ENCODE assay signal across 10 mouse cellular contexts in genomic region chr10:80998778-80999177, GRCm38 (mm10). TPM values are rescaled to one million over a fixed set of nuclear protein-coding genes. Genes with fewer than 3 reads are reported as not detected.
A peak's percentile ranks its signal among the peaks of the same experiment; 100 is the strongest.
DNase-seq lines count a peak whose midpoint lies in the region; ATAC-seq and TF ChIP-seq lines count a peak whose summit lies in the region.
"Had no signal": no experiment of that assay in that cellular context is flagged by ENCODE, and none has a peak within 500 bp of the region (broad histone marks: within the 10 kb centered on the region; RNA-seq: fewer than 3 reads in every experiment).

No protein-coding gene starts in this region.

- no peak overlapping the region for H3K9ac ChIP-seq in ES-Bruce4 (ENCODE audit: low read depth, poor library complexity, severe bottlenecking)
- H3K9ac ChIP-seq in liver, embryonic 15.5 days, result no peak overlapping the region
- H3K9ac ChIP-seq: heart, embryonic 13.5 days; neural tube, embryonic 12.5 days had no signal

- WGBS in heart, embryonic 10.5 days, result 17% methylated on average over 12 of the region's 12 CpGs
- 8% methylated on average over 12 of the region's 12 CpGs for WGBS in liver, embryonic 15.5 days (ENCODE audit: insufficient replicate concordance)
- 6% methylated on average over 12 of the region's 12 CpGs for WGBS in spleen, adult 2 months

- peak; percentile 68; the same call in 1 of the 2 replicates for TF ChIP-seq EP300 in ES-Bruce4 (IDR thresholded peaks at IDR 0.05; ENCODE audit: insufficient read depth, low read depth, low read length)

- no peak overlapping the region for H3K4me3 ChIP-seq in ES-Bruce4 (ENCODE audit: low read depth, low read length)
- no peak overlapping the region for H3K4me3 ChIP-seq in heart, embryonic 10.5 days
- H3K4me3 ChIP-seq in liver, embryonic 15.5 days (replicated peaks), result no peak overlapping the region
- no peak overlapping the region for H3K4me3 ChIP-seq in spleen, adult 2 months (ENCODE audit: extremely low read depth, insufficient read depth, insufficient read length)
- H3K4me3 ChIP-seq: heart, embryonic 13.5 days; neural tube, embryonic 12.5 days had no signal

- 0 out of 2 replicates have a peak overlapping the region, but pooled peaks have one; percentile 13 for H3K4me2 ChIP-seq in liver, embryonic 15.5 days
- H3K4me2 ChIP-seq: heart, embryonic 13.5 days had no signal

- 0 out of 2 replicates have a peak, but pooled peaks have one; percentile 29 for ATAC-seq in liver, embryonic 15.5 days (ENCODE audit: insufficient read depth)

- TF ChIP-seq POLR2A in ES-Bruce4 (IDR thresholded peaks at IDR 0.05; ENCODE audit: insufficient read depth, low read length), result no peak
- no peak for TF ChIP-seq POLR2A in spleen, adult 2 months (IDR thresholded peaks at IDR 0.05; ENCODE audit: low read depth, low read length)

- no peaks in the 10 kb centered on the region for H3K36me3 ChIP-seq in ES-Bruce4 (ENCODE audit: control insufficient read depth, insufficient read depth, low read length, poor library complexity, severe bottlenecking)
- H3K36me3 ChIP-seq in heart, embryonic 10.5 days, result no peaks in the 10 kb centered on the region
- H3K36me3 ChIP-seq in liver, embryonic 15.5 days (replicated peaks), result no peaks in the 10 kb centered on the region
- H3K36me3 ChIP-seq in spleen, adult 2 months (ENCODE audit: control insufficient read depth, insufficient read depth, low read length), result no peaks in the 10 kb centered on the region
- H3K36me3 ChIP-seq: heart, embryonic 13.5 days; neural tube, embryonic 12.5 days had no signal

- TF ChIP-seq CTCF in ES-Bruce4 (IDR thresholded peaks at IDR 0.05; ENCODE audit: low read depth, low read length), result peak; percentile 90
- TF ChIP-seq CTCF in spleen, adult 2 months (IDR thresholded peaks at IDR 0.05; ENCODE audit: extremely low read depth, insufficient read depth, insufficient read length, insufficient replicate concordance), result peak; percentile 55; the same call in 1 of the 2 replicates

- H3K4me1 ChIP-seq in ES-Bruce4 (ENCODE audit: control insufficient read depth, insufficient read depth, low read length), result peaks cover 5% of the 10 kb centered on the region
- H3K4me1 ChIP-seq in heart, embryonic 10.5 days, result peaks cover 38% of the 10 kb centered on the region
- H3K4me1 ChIP-seq in liver, embryonic 15.5 days (replicated peaks), result peaks cover 32% of the 10 kb centered on the region
- peaks cover 3% of the 10 kb centered on the region; the same call in 1 of the 2 replicates for H3K4me1 ChIP-seq in spleen, adult 2 months (ENCODE audit: control insufficient read depth, insufficient read depth, insufficient read length)

- DNase-seq in kidney, postnatal 14 days, result peak; percentile 65
- DNase-seq in kidney, adult 9 months, result no peak
- DNase-seq in brain, adult 2 months (ENCODE audit: low read depth, low spot score), result peak; percentile 91
- DNase-seq in heart, embryonic 10.5 days (ENCODE audit: low spot score), result peak; percentile 87
- peak in 1 of 2 experiments; percentile 54 for DNase-seq in spleen, adult 2 months (ENCODE audit: low read depth in 1 of 2, low spot score in 2 of 2)
- no peak for DNase-seq in layer of hippocampus, adult 9-11 months

- H3K27me3 ChIP-seq in ES-Bruce4 (ENCODE audit: control insufficient read depth, insufficient read depth, low read length, poor library complexity, severe bottlenecking), result no peaks in the 10 kb centered on the region
- H3K27me3 ChIP-seq in heart, embryonic 10.5 days (ENCODE audit: insufficient read depth, poor library complexity, severe bottlenecking), result peaks cover 44% of the 10 kb centered on the region
- peaks cover 20% of the 10 kb centered on the region for H3K27me3 ChIP-seq in liver, embryonic 15.5 days
- no peaks in the 10 kb centered on the region for H3K27me3 ChIP-seq in spleen, adult 2 months (ENCODE audit: control insufficient read depth, insufficient read depth, low read length)

- no peaks in the 10 kb centered on the region for H3K9me3 ChIP-seq in ES-Bruce4 (replicated peaks; ENCODE audit: control insufficient read depth, insufficient read depth, low read length, poor library complexity, severe bottlenecking)
- H3K9me3 ChIP-seq in heart, embryonic 10.5 days, result no peaks in the 10 kb centered on the region
- H3K9me3 ChIP-seq in liver, embryonic 15.5 days (replicated peaks), result no peaks in the 10 kb centered on the region
- H3K9me3 ChIP-seq: heart, embryonic 13.5 days; neural tube, embryonic 12.5 days had no signal

- no peak overlapping the region for H3K27ac ChIP-seq in ES-Bruce4 (ENCODE audit: insufficient read depth, low read length)
- no peak overlapping the region for H3K27ac ChIP-seq in heart, embryonic 10.5 days
- no peak overlapping the region for H3K27ac ChIP-seq in liver, embryonic 15.5 days (replicated peaks)
- H3K27ac ChIP-seq in spleen, adult 2 months (ENCODE audit: insufficient read depth, low read length), result no peak overlapping the region
- H3K27ac ChIP-seq: heart, embryonic 13.5 days; neural tube, embryonic 12.5 days had no signal

RNA-seq across cellular contexts. Expression of gene Gng7, which starts 16.0 kb away (rescaled TPM):
- polyA plus RNA-seq in ES-Bruce4 (2011; ENCODE audit: insufficient read depth, insufficient read length, low read depth, missing spikeins), result 4.1 TPM in 2 replicates
- 1.5 and 2.1 TPM in 2 replicates for polyA plus RNA-seq in heart, embryonic 10.5 days (2016; fragmentation: Nextera tagmentation; extraction: Ambion mirVana)
- 0.36 and 0.41 TPM in 2 replicates for polyA plus RNA-seq in liver, embryonic 15.5 days (2015; fragmentation: Nextera tagmentation; extraction: Ambion mirVana)
- polyA plus RNA-seq in spleen, adult 2 months (2012; rRNA removed), result 0.75 and 0.91 TPM in 2 replicates

RNA-seq across cellular contexts. Expression of gene Diras1, which starts 26.7 kb away (rescaled TPM):
- polyA plus RNA-seq in ES-Bruce4 (2011; ENCODE audit: insufficient read depth, insufficient read length, low read depth, missing spikeins), result 0.27 and 0.90 TPM in 2 replicates
- 0.08 and 0.11 TPM in 2 replicates for polyA plus RNA-seq in heart, embryonic 10.5 days (2016; fragmentation: Nextera tagmentation; extraction: Ambion mirVana)
- 0.07 TPM in 1 of 2 replicates, not detected in the other for polyA plus RNA-seq in liver, embryonic 15.5 days (2015; fragmentation: Nextera tagmentation; extraction: Ambion mirVana)
- polyA plus RNA-seq in spleen, adult 2 months (2012; rRNA removed), result 0.04 TPM in 1 of 2 replicates, not detected in the other

RNA-seq across cellular contexts. Expression of gene Slc39a3, which starts 38.4 kb away (rescaled TPM):
- polyA plus RNA-seq in ES-Bruce4 (2011; ENCODE audit: insufficient read depth, insufficient read length, low read depth, missing spikeins), result 2.8 and 4.5 TPM in 2 replicates
- 8.9 and 10.7 TPM in 2 replicates for polyA plus RNA-seq in heart, embryonic 10.5 days (2016; fragmentation: Nextera tagmentation; extraction: Ambion mirVana)
- polyA plus RNA-seq in liver, embryonic 15.5 days (2015; fragmentation: Nextera tagmentation; extraction: Ambion mirVana), result 5.6 and 6.5 TPM in 2 replicates
- 22.3 and 26.0 TPM in 2 replicates for polyA plus RNA-seq in spleen, adult 2 months (2012; rRNA removed)

Comparison
In these comparisons a context has a peak if more than half of its experiments do, and no peak if none do; other contexts are left out.
1. DNase-seq: peak in kidney, postnatal 14 days (single experiment), brain, adult 2 months (single experiment) and heart, embryonic 10.5 days (single experiment); none in kidney, adult 9 months (single experiment) and layer of hippocampus, adult 9-11 months (single experiment).